Mouse (Mus musculus): Measurements from ENCODE around the gene Cacna1d. TPM values are rescaled to one million over a fixed set of nuclear protein-coding genes. Genes with fewer than 3 reads are reported as not detected.

Cacna1d gene
- polyA plus RNA-seq, 1 experiment from 2014 or later, result 10.5 TPM

GRCm38 (mm10) chr14:30109079-30109478 lies 382.2 kb downstream of the Cacna1d start:
- Histone ChIP-seq H3K4me1 (ENCODE audit: insufficient read depth) (no peaks in the 10 kb centered on the region), H3K27ac (ENCODE audit: low read depth) (no peak overlapping the region), H3K9ac (no peak overlapping the region), H3K36me3 (ENCODE audit: insufficient read depth) (peaks cover 4% of the 10 kb centered on the region; the same call in 1 of the 2 replicates), H3K27me3 (ENCODE audit: insufficient read depth, low read length) (no peaks in the 10 kb centered on the region), H3K4me3 (ENCODE audit: low read depth, low read length) (no peak overlapping the region), H3K9me3 (ENCODE audit: low read depth, low read length) (no peaks in the 10 kb centered on the region), H3K4me2 (no peak overlapping the region)
- peak; percentile 71 for TF ChIP-seq CTCF (IDR thresholded peaks at IDR 0.05; ENCODE audit: low read depth)
- 44% methylated on average over 2 of the region's 2 CpGs for WGBS
- DNase-seq (peak; percentile 62), ATAC-seq (ENCODE audit: insufficient read depth) (no peak)

- H3K36me3 ChIP-seq (ENCODE audit: insufficient read depth), result peaks cover 2% of the 10 kb centered on the region; the same call in 1 of the 2 replicates
- no peak overlapping the region for H3K27ac ChIP-seq (ENCODE audit: low read depth)
- DNase-seq (no peak), ATAC-seq (ENCODE audit: insufficient read depth) (no peak)
- no peak overlapping the region for H3K9ac ChIP-seq
- no peak overlapping the region for H3K4me3 ChIP-seq (ENCODE audit: low read depth, low read length)
- no peaks in the 10 kb centered on the region for H3K27me3 ChIP-seq (ENCODE audit: insufficient read depth, low read length)
- 90% methylated on average over 4 of the region's 4 CpGs for WGBS
- no peak overlapping the region for H3K4me2 ChIP-seq
- TF ChIP-seq CTCF (IDR thresholded peaks at IDR 0.05; ENCODE audit: low read depth), result no peak
- no peaks in the 10 kb centered on the region for H3K9me3 ChIP-seq (ENCODE audit: low read depth, low read length)
- H3K4me1 ChIP-seq (ENCODE audit: insufficient read depth), result no peaks in the 10 kb centered on the region
Measured at GRCm38 (mm10) chr14:30106550-30106949, 384.7 kb downstream of the Cacna1d start.

- no peak for TF ChIP-seq CTCF (IDR thresholded peaks at IDR 0.05; ENCODE audit: low read depth)
- no peak overlapping the region for H3K4me2 ChIP-seq
- no peak for DNase-seq
- ATAC-seq (ENCODE audit: insufficient read depth), result no peak
- no peak overlapping the region for H3K9ac ChIP-seq
- H3K36me3 ChIP-seq (ENCODE audit: insufficient read depth), result no peaks in the 10 kb centered on the region
- 60% methylated on average over 6 of the region's 6 CpGs for WGBS
- H3K27me3 ChIP-seq (ENCODE audit: insufficient read depth, low read length), result no peaks in the 10 kb centered on the region
- no peaks in the 10 kb centered on the region for H3K4me1 ChIP-seq (ENCODE audit: insufficient read depth)
- no peaks in the 10 kb centered on the region for H3K9me3 ChIP-seq (ENCODE audit: low read depth, low read length)
- H3K4me3 ChIP-seq (ENCODE audit: low read depth, low read length), result no peak overlapping the region
- H3K27ac ChIP-seq (ENCODE audit: low read depth), result no peak overlapping the region
Measured at GRCm38 (mm10) chr14:30105551-30105950, 385.7 kb downstream of the Cacna1d start.

GRCm38 (mm10) chr14:30103946-30104536 lies 387.2 kb downstream of the Cacna1d start:
- H3K9ac ChIP-seq, result no peak overlapping the region
- no peaks in the 10 kb centered on the region for H3K9me3 ChIP-seq (ENCODE audit: low read depth, low read length)
- no peaks in the 10 kb centered on the region for H3K36me3 ChIP-seq (ENCODE audit: insufficient read depth)
- H3K4me2 ChIP-seq, result no peak overlapping the region
- no peaks in the 10 kb centered on the region for H3K27me3 ChIP-seq (ENCODE audit: insufficient read depth, low read length)
- DNase-seq (peak; percentile 15), ATAC-seq (ENCODE audit: insufficient read depth) (no peak; the same call in 1 of the 2 replicates)
- 41% methylated on average over 8 of the region's 8 CpGs for WGBS
- TF ChIP-seq CTCF (IDR thresholded peaks at IDR 0.05; ENCODE audit: low read depth), result no peak
- no peak overlapping the region for H3K4me3 ChIP-seq (ENCODE audit: low read depth, low read length)
- H3K4me1 ChIP-seq (ENCODE audit: insufficient read depth), result no peaks in the 10 kb centered on the region
- no peak overlapping the region for H3K27ac ChIP-seq (ENCODE audit: low read depth)

- no peak overlapping the region for H3K4me3 ChIP-seq (ENCODE audit: low read depth, low read length)
- no peak overlapping the region for H3K4me2 ChIP-seq
- H3K27me3 ChIP-seq (ENCODE audit: insufficient read depth, low read length), result no peaks in the 10 kb centered on the region
- ATAC-seq (ENCODE audit: insufficient read depth), result no peak
- peak; percentile 61 for TF ChIP-seq CTCF (IDR thresholded peaks at IDR 0.05; ENCODE audit: low read depth)
- H3K36me3 ChIP-seq (ENCODE audit: insufficient read depth), result 0 out of 2 replicates have a peak, but pooled peaks cover 21% of the 10 kb centered on the region
- H3K4me1 ChIP-seq (ENCODE audit: insufficient read depth), result no peaks in the 10 kb centered on the region
- H3K9me3 ChIP-seq (ENCODE audit: low read depth, low read length), result no peaks in the 10 kb centered on the region
- H3K9ac ChIP-seq, result no peak overlapping the region
- peak; percentile 44 for DNase-seq
- no peak overlapping the region for H3K27ac ChIP-seq (ENCODE audit: low read depth)
- 46% methylated on average over 5 of the region's 5 CpGs for WGBS
Measured at GRCm38 (mm10) chr14:30097239-30097638, 394.0 kb downstream of the Cacna1d start.

GRCm38 (mm10) chr14:30092426-30092825 lies 398.8 kb downstream of the Cacna1d start:
- no peaks in the 10 kb centered on the region for H3K9me3 ChIP-seq (ENCODE audit: low read depth, low read length)
- no peak for ATAC-seq (ENCODE audit: insufficient read depth)
- TF ChIP-seq CTCF (IDR thresholded peaks at IDR 0.05; ENCODE audit: low read depth), result no peak
- DNase-seq, result no peak
- no peak overlapping the region for H3K4me2 ChIP-seq
- WGBS, result 68% methylated on average over 4 of the region's 4 CpGs
- no peaks in the 10 kb centered on the region for H3K4me1 ChIP-seq (ENCODE audit: insufficient read depth)
- H3K27ac ChIP-seq (ENCODE audit: low read depth), result no peak overlapping the region
- 0 out of 2 replicates have a peak, but pooled peaks cover 13% of the 10 kb centered on the region for H3K36me3 ChIP-seq (ENCODE audit: insufficient read depth)
- H3K4me3 ChIP-seq (ENCODE audit: low read depth, low read length), result no peak overlapping the region
- no peak overlapping the region for H3K9ac ChIP-seq
- H3K27me3 ChIP-seq (ENCODE audit: insufficient read depth, low read length), result no peaks in the 10 kb centered on the region

GRCm38 (mm10) chr14:30092021-30092420 lies 399.2 kb downstream of the Cacna1d start:
- WGBS, result 72% methylated on average over 2 of the region's 2 CpGs
- H3K9me3 ChIP-seq (ENCODE audit: low read depth, low read length), result no peaks in the 10 kb centered on the region
- no peaks in the 10 kb centered on the region for H3K4me1 ChIP-seq (ENCODE audit: insufficient read depth)
- no peak overlapping the region for H3K4me2 ChIP-seq
- H3K4me3 ChIP-seq (ENCODE audit: low read depth, low read length), result no peak overlapping the region
- H3K27ac ChIP-seq (ENCODE audit: low read depth), result no peak overlapping the region
- ATAC-seq (ENCODE audit: insufficient read depth) (no peak), DNase-seq (no peak)
- H3K9ac ChIP-seq, result no peak overlapping the region
- H3K27me3 ChIP-seq (ENCODE audit: insufficient read depth, low read length), result no peaks in the 10 kb centered on the region
- H3K36me3 ChIP-seq (ENCODE audit: insufficient read depth), result 0 out of 2 replicates have a peak, but pooled peaks cover 12% of the 10 kb centered on the region
- TF ChIP-seq CTCF (IDR thresholded peaks at IDR 0.05; ENCODE audit: low read depth), result no peak
